ENCODE assay signal across 12 mouse cellular contexts in the genomic region with DNA sequence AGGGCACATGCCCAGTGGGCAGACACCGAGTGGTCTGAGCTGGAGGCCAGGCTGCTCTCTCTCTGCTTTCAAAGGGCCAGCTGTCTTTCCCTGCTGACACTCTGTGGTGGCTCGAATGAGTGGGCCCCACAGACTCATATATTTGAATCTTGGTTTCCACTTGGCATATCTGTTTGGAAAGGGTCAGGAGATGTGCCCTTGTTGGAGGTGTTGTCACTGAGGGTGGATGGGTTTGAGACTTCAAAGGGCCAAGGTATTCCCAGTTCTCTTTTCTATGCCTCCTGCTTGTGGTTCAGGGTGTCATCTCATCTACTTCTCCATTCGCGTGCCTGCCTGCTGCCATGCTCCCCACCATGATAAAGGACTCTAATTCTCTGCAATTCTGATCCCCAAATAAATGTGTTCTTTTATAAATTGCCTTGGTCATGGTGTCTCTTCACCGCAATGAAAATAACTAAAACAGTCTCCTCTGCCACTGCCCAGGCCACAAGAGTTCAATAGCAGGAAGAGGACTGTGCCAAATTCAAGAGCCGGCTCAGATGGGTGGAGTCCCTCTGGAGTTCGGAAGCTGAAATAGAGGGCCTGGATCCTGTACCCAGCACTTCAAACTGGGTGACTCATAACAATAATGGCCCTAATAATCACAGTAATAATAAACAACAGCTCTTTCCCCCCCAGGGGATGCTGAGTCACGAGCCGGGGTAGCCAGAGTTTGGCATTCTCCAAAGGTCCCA. TPM values are rescaled to one million over a fixed set of nuclear protein-coding genes. Genes with fewer than 3 reads are reported as not detected.
DNase-seq lines count a peak whose midpoint lies in the region; ATAC-seq lines count a peak whose summit lies in the region.
"Had no signal": no experiment of that assay in that cellular context is flagged by ENCODE, and none has a peak within 500 bp of the region (broad histone marks: within the 10 kb centered on the region; RNA-seq: fewer than 3 reads in every experiment).

No protein-coding gene starts in this region.

- no peaks in the 10 kb centered on the region for H3K9me3 ChIP-seq in forebrain, embryonic 16.5 days (ENCODE audit: control insufficient read depth, low read length)
- H3K9me3 ChIP-seq: G1E had no signal

- no peaks in the 10 kb centered on the region for H3K27me3 ChIP-seq in forebrain, embryonic 16.5 days (replicated peaks; ENCODE audit: control insufficient read depth, insufficient read depth, low read length)

- no peak overlapping the region for H3K4me2 ChIP-seq in forebrain, embryonic 16.5 days (ENCODE audit: low read length)

- no peak for ATAC-seq in forebrain, embryonic 16.5 days

- H3K4me3 ChIP-seq in macrophage (ENCODE audit: inconsistent target) = no peak overlapping the region
- H3K4me3 ChIP-seq in forebrain, embryonic 16.5 days (replicated peaks; ENCODE audit: low read length) = no peak overlapping the region
- H3K4me3 ChIP-seq: left cerebral cortex, adult 2 months had no signal

- H3K27ac ChIP-seq in macrophage = peak overlapping the region; percentile 52
- no peak overlapping the region for H3K27ac ChIP-seq in forebrain, embryonic 16.5 days (ENCODE audit: low read length)
- H3K27ac ChIP-seq: left cerebral cortex, adult 2 months had no signal

- H3K4me1 ChIP-seq in forebrain, embryonic 16.5 days (replicated peaks; ENCODE audit: control insufficient read depth, insufficient read depth, low read length) = peaks cover 9% of the 10 kb centered on the region

- 53% methylated on average over 9 of the region's 9 CpGs for WGBS in macrophage (ENCODE audit: missing documents)
- WGBS in forebrain, embryonic 16.5 days = 76% methylated on average over 9 of the region's 9 CpGs

- no peak overlapping the region for H3K9ac ChIP-seq in forebrain, embryonic 16.5 days (replicated peaks; ENCODE audit: low read depth, low read length)

- peak; percentile 60 for DNase-seq in kidney, adult 11 months
- no peak for DNase-seq in kidney, postnatal 4 days
- peak; percentile 69 for DNase-seq in adipocyte (ENCODE audit: low spot score)
- DNase-seq in induced T-regulatory cell, adult 2 months (ENCODE audit: low read depth) = peak; percentile 52
- DNase-seq in cerebellum, adult 9-11 months = no peak
- no peak for DNase-seq in layer of hippocampus, adult 8-10 months (ENCODE audit: low spot score in 2 of 2)
- DNase-seq: cerebellum, adult 8-10 months; midbrain, embryonic 14.5 days had no signal

- peaks cover 13% of the 10 kb centered on the region for H3K79me2 ChIP-seq in macrophage (ENCODE audit: inconsistent target)

- H3K36me3 ChIP-seq in macrophage (ENCODE audit: inconsistent target) = peaks cover 20% of the 10 kb centered on the region
- peaks cover 8% of the 10 kb centered on the region; the same call in 1 of the 2 replicates for H3K36me3 ChIP-seq in forebrain, embryonic 16.5 days (ENCODE audit: control insufficient read depth, insufficient read depth)

RNA-seq across cellular contexts. Expression of gene Tyk2, which starts 3.7 kb away (rescaled TPM):
- 100 to 1,000 TPM; 145 to 475 (median 281) TPM for total RNA-seq in macrophage (2018; cell fraction: chromatin; rRNA removed)
- 100 to 1,000 TPM in 1 of 26 experiments, 10 to 100 TPM in 25; 31.2 to 105 (median 49.4) TPM for total RNA-seq in macrophage (2018; cell fraction: cytosol; rRNA removed)
- 100 to 1,000 TPM; 118 to 306 (median 168) TPM for total RNA-seq in macrophage (2018; cell fraction: nucleus; rRNA removed)
- polyA plus RNA-seq in macrophage (2018) = 22.8 to 47.7 TPM (median 23.6 TPM) in 3 replicates
- total RNA-seq in layer of hippocampus, adult 8-10 months (2022) = 10 to 100 TPM; 17.1 to 20.7 (median 18.7) TPM
- polyA plus RNA-seq in forebrain, embryonic 16.5 days (2015; fragmentation: Nextera tagmentation; extraction: Ambion mirVana) = 10.4 and 13.7 TPM in 2 replicates

RNA-seq across cellular contexts. Expression of gene Cdc37, which starts 15.0 kb away (rescaled TPM):
- 10 to 100 TPM; 40.1 to 93.8 (median 70.7) TPM for total RNA-seq in macrophage (2018; cell fraction: chromatin; rRNA removed)
- total RNA-seq in macrophage (2018; cell fraction: cytosol; rRNA removed) = 100 to 1,000 TPM; 123 to 178 (median 150) TPM
- total RNA-seq in macrophage (2018; cell fraction: nucleus; rRNA removed) = 10 to 100 TPM; 45.9 to 97.7 (median 66.8) TPM
- polyA plus RNA-seq in macrophage (2018) = 166 to 206 TPM (median 199 TPM) in 3 replicates
- 100 to 1,000 TPM; 116 to 151 (median 131) TPM for total RNA-seq in layer of hippocampus, adult 8-10 months (2022)
- 213 and 234 TPM in 2 replicates for polyA plus RNA-seq in forebrain, embryonic 16.5 days (2015; fragmentation: Nextera tagmentation; extraction: Ambion mirVana)

RNA-seq across cellular contexts. Expression of gene Pde4a, which starts 30.8 kb away (rescaled TPM):
- 10 to 100 TPM in 21 of 26 experiments, 1 to 10 TPM in 5; 5.5 to 39.0 (median 18.5) TPM for total RNA-seq in macrophage (2018; cell fraction: chromatin; rRNA removed)
- total RNA-seq in macrophage (2018; cell fraction: cytosol; rRNA removed) = 1 to 10 TPM; 2.4 to 9.2 (median 7.3) TPM
- 10 to 100 TPM in 19 of 26 experiments, 1 to 10 TPM in 7; 4.9 to 34.1 (median 16.7) TPM for total RNA-seq in macrophage (2018; cell fraction: nucleus; rRNA removed)
- polyA plus RNA-seq in macrophage (2018) = 6.5 to 7.1 TPM (median 6.8 TPM) in 3 replicates
- 10 to 100 TPM; 86.6 to 99.1 (median 93.6) TPM for total RNA-seq in layer of hippocampus, adult 8-10 months (2022)
- 24.9 and 32.0 TPM in 2 replicates for polyA plus RNA-seq in forebrain, embryonic 16.5 days (2015; fragmentation: Nextera tagmentation; extraction: Ambion mirVana)

RNA-seq across cellular contexts. Expression of gene Raver1, which starts 43.0 kb away (rescaled TPM):
- 10 to 100 TPM; 23.7 to 63.5 (median 47.2) TPM for total RNA-seq in macrophage (2018; cell fraction: chromatin; rRNA removed)
- 10 to 100 TPM; 31.9 to 51.1 (median 39.1) TPM for total RNA-seq in macrophage (2018; cell fraction: cytosol; rRNA removed)
- 10 to 100 TPM; 37.6 to 65.2 (median 48.8) TPM for total RNA-seq in macrophage (2018; cell fraction: nucleus; rRNA removed)
- polyA plus RNA-seq in macrophage (2018) = 24.3 to 37.8 TPM (median 28.2 TPM) in 3 replicates
- 10 to 100 TPM; 26.7 to 35.4 (median 31.6) TPM for total RNA-seq in layer of hippocampus, adult 8-10 months (2022)
- 37.4 and 38.8 TPM in 2 replicates for polyA plus RNA-seq in forebrain, embryonic 16.5 days (2015; fragmentation: Nextera tagmentation; extraction: Ambion mirVana)

RNA-seq across cellular contexts. Expression of gene Gm38431, which starts 43.0 kb away (rescaled TPM):
- 10 to 100 TPM in 9 of 26 experiments, 1 to 10 TPM in 17; 3.6 to 34.0 (median 7.0) TPM for total RNA-seq in macrophage (2018; cell fraction: chromatin; rRNA removed)
- total RNA-seq in macrophage (2018; cell fraction: cytosol; rRNA removed) = 1 to 10 TPM in 18 of 26 experiments, under 1 TPM in 8; 0.53 to 2.4 (median 1.2) TPM
- 1 to 10 TPM in 25 of 26 experiments, under 1 TPM in 1; 0.96 to 5.7 (median 2.7) TPM for total RNA-seq in macrophage (2018; cell fraction: nucleus; rRNA removed)
- polyA plus RNA-seq in macrophage (2018) = 0.88 to 8.1 TPM (median 2.0 TPM) in 3 replicates
- total RNA-seq in layer of hippocampus, adult 8-10 months (2022) = 1 to 10 TPM; 2.7 to 5.4 (median 4.0) TPM
- polyA plus RNA-seq in forebrain, embryonic 16.5 days (2015; fragmentation: Nextera tagmentation; extraction: Ambion mirVana) = 1.6 and 1.9 TPM in 2 replicates

Comparison
In these comparisons a context has a peak if more than half of its experiments do, and no peak if none do; other contexts are left out.
1. DNase-seq: peak in kidney, adult 11 months (single experiment), adipocyte (single experiment) and induced T-regulatory cell, adult 2 months (single experiment); none in kidney, postnatal 4 days (0 of 2), cerebellum, adult 9-11 months (single experiment) and layer of hippocampus, adult 8-10 months (0 of 2).